Mouse (Mus musculus): ENCODE data around the gene Stambpl1. TPM values are rescaled to one million over a fixed set of nuclear protein-coding genes. Genes with fewer than 3 reads are reported as not detected.

The Stambpl1 gene
- polyA plus RNA-seq, 1 experiment from 2014 or later, result 2.9 TPM

DNA sequence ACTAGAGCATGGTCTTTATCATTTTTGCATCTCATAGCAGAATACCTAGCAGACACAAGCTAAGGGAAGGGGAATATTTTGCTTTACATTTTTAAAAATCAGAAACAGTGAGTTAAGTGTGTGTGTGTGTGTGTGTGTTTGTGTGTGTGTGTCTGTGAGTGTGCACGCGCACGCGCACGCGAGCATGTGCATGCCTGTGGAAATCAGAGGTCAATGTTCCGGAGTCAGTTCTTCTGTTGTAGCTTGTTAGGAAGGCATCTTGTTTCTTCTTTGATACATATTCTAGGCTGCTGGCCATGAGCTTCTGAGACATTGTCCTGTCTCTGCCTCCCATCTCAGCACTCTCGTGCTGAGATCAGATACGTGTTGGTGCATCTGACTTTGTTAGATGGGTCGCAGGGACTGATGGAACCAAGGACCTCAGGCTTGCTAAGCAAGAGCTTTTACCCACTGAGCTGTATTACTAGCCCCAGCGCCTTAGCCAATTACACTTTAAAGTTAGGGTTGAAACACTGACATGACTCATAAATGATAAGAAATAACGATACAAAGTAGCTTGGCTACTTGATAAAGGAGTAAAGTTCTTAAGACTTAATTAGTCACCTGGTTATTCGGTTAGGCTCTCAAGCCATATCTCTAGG lies 78.9 kb downstream of the Stambpl1 start:
- no peak for ATAC-seq
- no peak overlapping the region for H3K27ac ChIP-seq
- H3K4me1 ChIP-seq, result no peaks in the 10 kb centered on the region
- H3K4me3 ChIP-seq, result no peak overlapping the region
- H3K36me3 ChIP-seq (ENCODE audit: poor library complexity, severe bottlenecking), result no peaks in the 10 kb centered on the region
- H3K9ac ChIP-seq, result no peak overlapping the region
- no peak overlapping the region for H3K4me2 ChIP-seq
- 94% methylated on average over 13 of the region's 13 CpGs for WGBS
- no peaks in the 10 kb centered on the region for H3K27me3 ChIP-seq
- no peaks in the 10 kb centered on the region for H3K9me3 ChIP-seq (replicated peaks)

DNA sequence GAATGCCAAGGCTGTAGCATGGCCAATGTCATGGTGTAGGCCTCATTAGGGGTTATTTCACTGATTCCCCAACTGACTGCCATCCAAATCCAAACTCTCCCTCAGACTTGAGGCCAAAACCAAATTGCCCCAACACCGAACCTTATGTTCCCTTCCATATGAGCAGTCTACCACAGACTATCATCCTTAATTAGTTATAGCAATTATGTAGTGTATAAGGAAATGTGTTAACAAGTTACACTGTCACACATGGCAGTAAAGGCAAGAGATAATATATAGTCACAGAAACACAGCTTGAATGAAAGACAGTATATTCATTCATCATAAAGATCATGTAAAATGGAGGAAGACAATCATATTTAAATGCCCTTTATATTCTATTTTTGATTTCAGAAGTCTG lies 81.0 kb downstream of the Stambpl1 start:
- Histone ChIP-seq H3K4me3 (no peak overlapping the region), H3K9me3 (replicated peaks) (no peaks in the 10 kb centered on the region), H3K36me3 (ENCODE audit: poor library complexity, severe bottlenecking) (no peaks in the 10 kb centered on the region), H3K4me2 (no peak overlapping the region), H3K27me3 (no peaks in the 10 kb centered on the region), H3K9ac (no peak overlapping the region), H3K4me1 (no peaks in the 10 kb centered on the region), H3K27ac (no peak overlapping the region)
- ATAC-seq, result 0 out of 2 replicates have a peak, but pooled peaks have one; percentile 24
- WGBS, result 92% methylated on average over 1 of the region's 1 CpGs

DNA sequence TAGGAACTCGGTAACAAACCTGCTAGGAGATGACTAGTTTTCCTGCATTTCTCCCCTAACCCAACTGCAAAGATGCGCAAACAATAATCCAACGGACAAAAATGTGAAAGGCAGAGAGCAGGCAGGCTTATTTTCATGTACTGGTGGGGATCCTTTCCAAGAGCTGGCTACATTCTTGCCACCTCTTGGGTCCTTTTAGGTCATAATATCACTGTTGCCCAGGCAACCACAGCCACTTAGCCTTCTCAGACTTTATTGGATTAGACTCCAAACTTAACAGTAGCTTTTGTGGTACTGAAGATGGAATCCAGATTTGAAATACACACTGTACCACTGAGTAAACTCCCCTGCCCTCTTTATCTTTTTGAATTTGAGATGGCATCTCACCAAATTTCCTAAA lies 86.0 kb downstream of the Stambpl1 start:
- Histone ChIP-seq H3K9me3 (replicated peaks) (no peaks in the 10 kb centered on the region), H3K27me3 (no peaks in the 10 kb centered on the region), H3K36me3 (ENCODE audit: poor library complexity, severe bottlenecking) (no peaks in the 10 kb centered on the region), H3K27ac (no peak overlapping the region), H3K4me1 (no peaks in the 10 kb centered on the region), H3K9ac (no peak overlapping the region), H3K4me2 (no peak overlapping the region), H3K4me3 (no peak overlapping the region)
- 71% methylated on average over 3 of the region's 3 CpGs for WGBS
- ATAC-seq, result no peak

DNA sequence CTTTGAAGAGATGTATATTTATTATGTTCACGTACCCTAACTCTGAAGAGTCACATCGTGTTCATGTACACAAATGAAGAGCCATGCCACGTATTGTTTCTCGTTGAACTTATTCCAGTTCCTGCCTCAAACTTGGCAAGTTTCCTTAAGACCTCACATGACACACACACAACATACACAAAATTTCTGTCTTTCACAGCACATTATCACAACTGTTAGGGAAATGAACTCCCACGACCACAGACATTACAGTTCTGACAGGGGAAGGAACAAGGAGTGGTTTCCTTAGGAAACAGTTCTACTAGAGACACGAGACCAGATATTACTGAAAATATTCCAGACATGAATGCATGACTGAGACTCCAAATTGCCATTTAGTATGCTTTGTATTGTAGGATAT lies 91.6 kb downstream of the Stambpl1 start:
- Histone ChIP-seq H3K4me3 (no peak overlapping the region), H3K9ac (no peak overlapping the region), H3K9me3 (replicated peaks) (no peaks in the 10 kb centered on the region), H3K36me3 (ENCODE audit: poor library complexity, severe bottlenecking) (no peaks in the 10 kb centered on the region), H3K27me3 (no peaks in the 10 kb centered on the region), H3K27ac (no peak overlapping the region), H3K4me2 (no peak overlapping the region), H3K4me1 (no peaks in the 10 kb centered on the region)
- ATAC-seq, result no peak
- WGBS, result 82% methylated on average over 6 of the region's 6 CpGs

DNA sequence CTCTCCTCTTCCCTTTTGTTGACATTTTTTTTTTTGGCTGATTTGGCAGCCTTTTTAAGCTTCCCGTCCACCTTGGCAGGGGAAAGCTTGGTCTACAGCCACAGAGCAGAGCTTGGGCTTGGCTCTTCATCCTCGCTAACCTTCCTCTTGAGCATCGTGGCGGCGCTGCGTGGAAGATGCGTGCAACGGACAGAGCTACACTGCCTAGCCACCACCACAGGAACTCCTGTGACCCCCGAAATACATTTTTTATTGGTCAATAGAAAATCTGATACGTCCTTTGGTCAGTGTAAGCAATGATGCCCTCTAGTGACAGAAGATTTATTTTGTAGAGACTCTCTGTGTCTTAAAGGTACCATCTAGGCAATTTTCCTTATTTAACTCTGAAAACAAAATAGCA lies 92.4 kb downstream of the Stambpl1 start:
- H3K4me1 ChIP-seq, result no peaks in the 10 kb centered on the region
- H3K4me3 ChIP-seq, result no peak overlapping the region
- H3K4me2 ChIP-seq, result no peak overlapping the region
- no peaks in the 10 kb centered on the region for H3K27me3 ChIP-seq
- H3K27ac ChIP-seq, result no peak overlapping the region
- H3K9ac ChIP-seq, result no peak overlapping the region
- 69% methylated on average over 10 of the region's 10 CpGs for WGBS
- H3K36me3 ChIP-seq (ENCODE audit: poor library complexity, severe bottlenecking), result no peaks in the 10 kb centered on the region
- no peaks in the 10 kb centered on the region for H3K9me3 ChIP-seq (replicated peaks)
- ATAC-seq, result no peak

DNA sequence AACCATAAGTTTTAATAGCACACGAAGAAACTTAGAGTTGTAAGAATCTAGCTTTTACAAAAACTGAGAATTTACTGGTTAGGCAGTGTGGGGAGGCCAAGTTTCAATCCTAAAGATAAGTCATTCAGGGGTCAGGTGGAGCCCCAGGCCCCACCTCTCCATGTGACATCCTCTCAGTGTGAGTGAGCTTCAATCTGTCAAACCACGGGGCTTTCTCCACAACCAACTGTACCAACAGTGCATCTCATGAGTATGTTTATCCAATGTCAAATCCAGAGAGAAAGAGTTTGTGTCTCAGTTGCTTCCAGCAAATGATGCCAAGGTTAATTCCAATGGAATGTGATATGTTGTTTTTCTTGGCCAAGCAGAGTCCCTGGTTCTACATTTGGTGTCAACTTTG lies 92.8 kb downstream of the Stambpl1 start:
- Histone ChIP-seq H3K9ac (no peak overlapping the region), H3K9me3 (replicated peaks) (no peaks in the 10 kb centered on the region), H3K4me1 (peaks cover under 1% of the 10 kb centered on the region; the same call in 1 of the 2 replicates), H3K36me3 (ENCODE audit: poor library complexity, severe bottlenecking) (no peaks in the 10 kb centered on the region), H3K27me3 (no peaks in the 10 kb centered on the region), H3K27ac (no peak overlapping the region), H3K4me2 (no peak overlapping the region), H3K4me3 (no peak overlapping the region)
- 69% methylated on average over 2 of the region's 2 CpGs for WGBS
- ATAC-seq, result no peak

DNA sequence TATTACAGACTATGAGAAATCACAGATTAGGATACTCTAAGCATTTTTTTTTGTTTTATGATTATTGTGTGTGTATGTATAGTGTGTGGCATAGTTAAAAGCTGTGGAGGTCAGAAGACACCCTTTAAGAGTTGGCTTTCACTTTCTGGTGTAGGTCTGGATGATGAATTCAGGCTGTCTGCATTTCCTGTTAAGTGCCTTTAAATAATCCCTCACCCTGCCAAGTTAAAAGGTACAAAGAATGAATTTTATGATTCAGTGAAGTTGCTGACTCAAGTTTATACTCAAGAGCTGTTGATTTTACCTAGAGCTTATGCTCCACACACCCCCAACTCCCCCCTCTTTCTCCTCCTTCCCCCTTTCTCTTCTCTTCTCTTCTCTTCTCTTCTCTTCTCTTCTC lies 95.2 kb downstream of the Stambpl1 start:
- no peak for ATAC-seq
- Histone ChIP-seq H3K9ac (no peak overlapping the region), H3K4me2 (no peak overlapping the region), H3K36me3 (ENCODE audit: poor library complexity, severe bottlenecking) (no peaks in the 10 kb centered on the region), H3K27me3 (no peaks in the 10 kb centered on the region), H3K27ac (no peak overlapping the region), H3K4me3 (no peak overlapping the region), H3K9me3 (replicated peaks) (no peaks in the 10 kb centered on the region), H3K4me1 (peaks cover 11% of the 10 kb centered on the region; the same call in 1 of the 2 replicates)

DNA sequence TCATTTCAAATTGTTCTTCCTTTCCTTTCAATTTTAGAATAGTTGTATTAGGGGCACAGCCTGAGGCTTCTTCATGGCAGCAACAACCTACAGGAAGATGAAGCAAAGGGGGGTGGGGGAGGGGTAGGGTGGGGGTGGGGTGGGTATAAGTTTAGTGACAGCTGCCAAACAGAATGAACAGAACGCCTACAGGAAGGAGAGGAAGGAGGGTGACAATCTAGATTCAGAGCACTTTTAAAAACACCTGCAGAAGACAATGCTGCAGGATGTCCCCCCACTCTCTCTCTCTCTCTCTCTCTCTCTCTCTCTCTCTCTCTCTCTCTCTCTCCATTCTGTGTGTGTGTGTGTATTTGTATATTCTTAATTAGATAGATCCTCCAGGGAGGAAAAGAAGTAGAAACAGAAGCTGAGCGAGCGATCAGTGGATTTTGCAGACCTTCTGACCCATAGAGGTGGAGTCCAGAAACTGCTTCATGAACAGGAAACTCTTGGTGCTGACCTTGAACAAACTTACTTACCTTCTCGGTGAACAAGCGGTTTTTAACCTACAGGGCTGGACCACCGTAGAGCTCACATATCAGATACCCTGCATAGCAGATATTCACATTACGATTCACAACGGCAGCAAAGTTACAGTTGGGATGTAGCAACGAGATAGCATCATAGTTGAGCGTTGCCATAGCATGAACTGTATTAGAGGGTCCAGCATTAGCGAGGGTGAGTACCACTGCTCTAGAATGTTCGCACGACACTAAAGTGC lies 95.8 kb downstream of the Stambpl1 start:
- H3K4me3 ChIP-seq, result no peak overlapping the region
- H3K9ac ChIP-seq, result no peak overlapping the region
- H3K4me2 ChIP-seq, result no peak overlapping the region
- H3K9me3 ChIP-seq (replicated peaks), result no peaks in the 10 kb centered on the region
- H3K36me3 ChIP-seq (ENCODE audit: poor library complexity, severe bottlenecking), result no peaks in the 10 kb centered on the region
- H3K27me3 ChIP-seq, result no peaks in the 10 kb centered on the region
- peaks cover 11% of the 10 kb centered on the region; the same call in 1 of the 2 replicates for H3K4me1 ChIP-seq
- 83% methylated on average over 13 of the region's 13 CpGs for WGBS
- H3K27ac ChIP-seq, result no peak overlapping the region
- ATAC-seq, result no peak

DNA sequence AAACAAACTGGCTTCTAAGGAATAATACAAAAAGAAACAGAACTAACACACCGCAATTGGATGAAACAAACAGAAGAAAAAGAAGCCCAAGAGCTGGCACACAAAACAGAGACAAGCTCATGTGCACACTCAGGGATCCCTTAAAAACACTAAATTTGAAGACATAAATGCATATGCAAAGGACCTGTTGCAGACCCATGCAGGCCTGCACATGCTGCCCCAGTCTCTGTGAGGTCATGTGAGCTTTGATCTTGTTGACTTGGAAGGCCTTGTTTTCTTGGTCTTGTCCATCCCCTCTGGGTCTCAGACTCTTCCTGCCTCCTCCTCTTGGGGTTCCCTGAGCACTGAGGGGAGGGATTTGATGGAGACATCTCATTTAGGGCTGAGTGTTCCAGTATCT lies 96.7 kb downstream of the Stambpl1 start:
- no peak for ATAC-seq
- WGBS, result 91% methylated on average over 1 of the region's 1 CpGs
- peaks cover 11% of the 10 kb centered on the region; the same call in 1 of the 2 replicates for H3K4me1 ChIP-seq
- no peak overlapping the region for H3K4me3 ChIP-seq
- H3K4me2 ChIP-seq, result no peak overlapping the region
- no peak overlapping the region for H3K9ac ChIP-seq
- H3K27me3 ChIP-seq, result no peaks in the 10 kb centered on the region
- no peaks in the 10 kb centered on the region for H3K36me3 ChIP-seq (ENCODE audit: poor library complexity, severe bottlenecking)
- no peaks in the 10 kb centered on the region for H3K9me3 ChIP-seq (replicated peaks)
- H3K27ac ChIP-seq, result no peak overlapping the region

Other genes starting within 250 kb of the Stambpl1 start
- gene Lipf, start 231.0 kb upstream of the Stambpl1 start, polyA plus RNA-seq (2015; fragmentation: Nextera tagmentation; extraction: Ambion mirVana), result not detected in 2 replicates
- gene Lipk, start 183.9 kb upstream of the Stambpl1 start, polyA plus RNA-seq (2015; fragmentation: Nextera tagmentation; extraction: Ambion mirVana), result not detected in 2 replicates
- not detected in 2 replicates for gene Lipn, start 124.9 kb upstream of the Stambpl1 start, polyA plus RNA-seq (2015; fragmentation: Nextera tagmentation; extraction: Ambion mirVana)
- not detected in 2 replicates for gene Lipm, start 91.3 kb upstream of the Stambpl1 start, polyA plus RNA-seq (2015; fragmentation: Nextera tagmentation; extraction: Ambion mirVana)
- not detected in 2 replicates for gene Ankrd22, start 26.2 kb upstream of the Stambpl1 start, polyA plus RNA-seq (2015; fragmentation: Nextera tagmentation; extraction: Ambion mirVana)
- 4.4 and 6.2 TPM in 2 replicates for gene Acta2, start 63.4 kb downstream of the Stambpl1 start, polyA plus RNA-seq (2015; fragmentation: Nextera tagmentation; extraction: Ambion mirVana)
- gene Fas, start 98.4 kb downstream of the Stambpl1 start, polyA plus RNA-seq (2015; fragmentation: Nextera tagmentation; extraction: Ambion mirVana), result 0.19 and 0.40 TPM in 2 replicates